Mouse (Mus musculus) lung, postnatal 0 days (tissue): ENCODE measurements around the gene Tada3.

ENCODE experiments used
- CTCF ChIP-seq: IDR thresholded peaks from 2 replicates; pipeline ENCODE4 v1.5.1; 2016; ENCODE audit warnings: antibody characterized with exemption, mild to moderate bottlenecking
- EP300 ChIP-seq: IDR thresholded peaks from 2 replicates; pipeline ENCODE4 v1.6.1; 2016; ENCODE audit warnings: antibody characterized with exemption, mild to moderate bottlenecking, control low read depth

DNA sequence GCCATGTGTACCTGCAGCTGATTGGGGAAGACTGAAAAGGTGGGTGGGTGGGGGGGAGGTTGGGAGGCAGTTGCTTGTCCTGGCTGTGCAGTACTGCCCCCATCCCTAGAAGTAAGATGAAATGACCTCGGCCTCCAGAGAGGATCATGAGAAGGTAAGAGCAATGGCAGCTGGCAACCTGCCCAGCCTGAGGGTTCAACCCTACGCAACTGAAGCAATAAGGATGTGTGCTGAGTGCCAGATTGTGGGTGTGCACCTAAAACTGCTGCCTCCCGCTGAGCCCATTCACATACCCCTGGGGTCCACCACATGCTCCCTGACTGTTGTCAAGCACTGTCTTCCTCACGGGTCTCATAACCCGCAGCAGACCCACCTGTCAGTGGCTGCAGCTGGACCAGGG is 38.7 kb upstream of the Tada3 start:
- TF ChIP-seq EP300: no peak
- TF ChIP-seq CTCF: no peak
